Mouse (Mus musculus): Measurements from ENCODE around the gene Ift57. TPM values are rescaled to one million over a fixed set of nuclear protein-coding genes. Genes with fewer than 3 reads are reported as not detected.

Ift57 gene
- total RNA-seq, 1 experiment, result 9.0 TPM

- no peaks in the 10 kb centered on the region for H3K9me3 ChIP-seq (ENCODE audit: control insufficient read depth, insufficient read depth, low read depth, low read length)
- no peak for DNase-seq (ENCODE audit: low read depth, low spot score)
- no peaks in the 10 kb centered on the region for H3K36me3 ChIP-seq (ENCODE audit: control insufficient read depth, insufficient read depth, low read length, poor library complexity, severe bottlenecking)
- H3K4me3 ChIP-seq (ENCODE audit: insufficient read depth in 1 of 2, low read depth in 1 of 2, low read length in 2 of 2, poor library complexity in 1 of 2, severe bottlenecking in 1 of 2), result no peak overlapping the region
- H3K4me1 ChIP-seq (ENCODE audit: control insufficient read depth in 2 of 2, insufficient read depth in 2 of 2, low read length in 2 of 2, poor library complexity in 1 of 2), result no peaks in the 10 kb centered on the region
- in situ Hi-C loops (cut with MboI; ENCODE audit: low sequenced_read_pairs in 2 of 2, unreplicated experiment in 2 of 2), result no loop called here
- no peak overlapping the region for H3K9ac ChIP-seq (ENCODE audit: insufficient read depth, low read depth, low read length, poor library complexity, severe bottlenecking)
- H3K27ac ChIP-seq (ENCODE audit: insufficient read depth, low read depth, low read length, poor library complexity, severe bottlenecking), result no peak overlapping the region
- no peak for TF ChIP-seq ZNF384 (IDR thresholded peaks at IDR 0.05; ENCODE audit: low read depth, low read length)
- TF ChIP-seq HCFC1 (IDR thresholded peaks at IDR 0.05; ENCODE audit: borderline replicate concordance, insufficient read depth, low read length), result no peak
- TF ChIP-seq CHD2 (IDR thresholded peaks at IDR 0.05; ENCODE audit: low read depth, low read length), result no peak
- no peak for TF ChIP-seq ZC3H11A (IDR thresholded peaks at IDR 0.05; ENCODE audit: borderline replicate concordance, low read depth, low read length)
- no peak for TF ChIP-seq MAFK (IDR thresholded peaks at IDR 0.05; ENCODE audit: insufficient read depth, low read depth, low read length)
Measured at GRCm38 (mm10) chr16:49752906-49753305, 53.9 kb downstream of the Ift57 start.

GRCm38 (mm10) chr16:49753318-49753717 is 54.3 kb downstream of the Ift57 start:
- H3K4me1 ChIP-seq (ENCODE audit: control insufficient read depth in 2 of 2, insufficient read depth in 2 of 2, low read length in 2 of 2, poor library complexity in 1 of 2), result no peaks in the 10 kb centered on the region
- TF ChIP-seq ZNF384 (IDR thresholded peaks at IDR 0.05; ENCODE audit: low read depth, low read length) (no peak), ZC3H11A (IDR thresholded peaks at IDR 0.05; ENCODE audit: borderline replicate concordance, low read depth, low read length) (no peak), CHD2 (IDR thresholded peaks at IDR 0.05; ENCODE audit: low read depth, low read length) (no peak), MAFK (IDR thresholded peaks at IDR 0.05; ENCODE audit: insufficient read depth, low read depth, low read length) (no peak)
- no peaks in the 10 kb centered on the region for H3K36me3 ChIP-seq (ENCODE audit: control insufficient read depth, insufficient read depth, low read length, poor library complexity, severe bottlenecking)
- H3K9me3 ChIP-seq (ENCODE audit: control insufficient read depth, insufficient read depth, low read depth, low read length), result no peaks in the 10 kb centered on the region
- in situ Hi-C loops (cut with MboI; ENCODE audit: low sequenced_read_pairs in 2 of 2, unreplicated experiment in 2 of 2), result no loop called here
- no peak for DNase-seq (ENCODE audit: low read depth, low spot score)
- no peak overlapping the region for H3K4me3 ChIP-seq (ENCODE audit: insufficient read depth in 1 of 2, low read depth in 1 of 2, low read length in 2 of 2, poor library complexity in 1 of 2, severe bottlenecking in 1 of 2)
- H3K9ac ChIP-seq (ENCODE audit: insufficient read depth, low read depth, low read length, poor library complexity, severe bottlenecking), result no peak overlapping the region
- no peak overlapping the region for H3K27ac ChIP-seq (ENCODE audit: insufficient read depth, low read depth, low read length, poor library complexity, severe bottlenecking)

GRCm38 (mm10) chr16:49760517-49761203 is 61.6 kb downstream of the Ift57 start:
- no peaks in the 10 kb centered on the region for H3K36me3 ChIP-seq (ENCODE audit: control insufficient read depth, insufficient read depth, low read length, poor library complexity, severe bottlenecking)
- peaks cover 0 to 2% of the 10 kb centered on the region in 2 experiments; a peak in 1 of 4 replicates for H3K4me1 ChIP-seq (ENCODE audit: control insufficient read depth in 2 of 2, insufficient read depth in 2 of 2, low read length in 2 of 2, poor library complexity in 1 of 2)
- no peak for DNase-seq (ENCODE audit: low read depth, low spot score)
- no peaks in the 10 kb centered on the region for H3K9me3 ChIP-seq (ENCODE audit: control insufficient read depth, insufficient read depth, low read depth, low read length)
- H3K4me3 ChIP-seq (ENCODE audit: insufficient read depth in 1 of 2, low read depth in 1 of 2, low read length in 2 of 2, poor library complexity in 1 of 2, severe bottlenecking in 1 of 2), result no peak overlapping the region
- no peak overlapping the region for H3K27ac ChIP-seq (ENCODE audit: insufficient read depth, low read depth, low read length, poor library complexity, severe bottlenecking)
- TF ChIP-seq MAFK (IDR thresholded peaks at IDR 0.05; ENCODE audit: insufficient read depth, low read depth, low read length), result no peak
- TF ChIP-seq CHD2 (IDR thresholded peaks at IDR 0.05; ENCODE audit: low read depth, low read length), result no peak
- TF ChIP-seq ZNF384 (IDR thresholded peaks at IDR 0.05; ENCODE audit: low read depth, low read length), result no peak
- no peak for TF ChIP-seq ZC3H11A (IDR thresholded peaks at IDR 0.05; ENCODE audit: borderline replicate concordance, low read depth, low read length)
- no peak for TF ChIP-seq HCFC1 (IDR thresholded peaks at IDR 0.05; ENCODE audit: borderline replicate concordance, insufficient read depth, low read length)
- in situ Hi-C loops (cut with MboI; ENCODE audit: low sequenced_read_pairs in 2 of 2, unreplicated experiment in 2 of 2), result no loop called here
- H3K9ac ChIP-seq (ENCODE audit: insufficient read depth, low read depth, low read length, poor library complexity, severe bottlenecking), result no peak overlapping the region

- in situ Hi-C loops (cut with MboI; ENCODE audit: low sequenced_read_pairs in 2 of 2, unreplicated experiment in 2 of 2), result no loop called here
- H3K4me3 ChIP-seq (ENCODE audit: insufficient read depth in 1 of 2, low read depth in 1 of 2, low read length in 2 of 2, poor library complexity in 1 of 2, severe bottlenecking in 1 of 2), result no peak overlapping the region
- H3K9me3 ChIP-seq (ENCODE audit: control insufficient read depth, insufficient read depth, low read depth, low read length), result no peaks in the 10 kb centered on the region
- no peak for TF ChIP-seq ZC3H11A (IDR thresholded peaks at IDR 0.05; ENCODE audit: borderline replicate concordance, low read depth, low read length)
- no peak for TF ChIP-seq HCFC1 (IDR thresholded peaks at IDR 0.05; ENCODE audit: borderline replicate concordance, insufficient read depth, low read length)
- TF ChIP-seq MAFK (IDR thresholded peaks at IDR 0.05; ENCODE audit: insufficient read depth, low read depth, low read length), result no peak
- TF ChIP-seq CHD2 (IDR thresholded peaks at IDR 0.05; ENCODE audit: low read depth, low read length), result no peak
- TF ChIP-seq ZNF384 (IDR thresholded peaks at IDR 0.05; ENCODE audit: low read depth, low read length), result no peak
- peaks cover 0 to 2% of the 10 kb centered on the region in 2 experiments; a peak in 1 of 4 replicates for H3K4me1 ChIP-seq (ENCODE audit: control insufficient read depth in 2 of 2, insufficient read depth in 2 of 2, low read length in 2 of 2, poor library complexity in 1 of 2)
- no peak for DNase-seq (ENCODE audit: low read depth, low spot score)
- H3K27ac ChIP-seq (ENCODE audit: insufficient read depth, low read depth, low read length, poor library complexity, severe bottlenecking), result no peak overlapping the region
- no peaks in the 10 kb centered on the region for H3K36me3 ChIP-seq (ENCODE audit: control insufficient read depth, insufficient read depth, low read length, poor library complexity, severe bottlenecking)
- no peak overlapping the region for H3K9ac ChIP-seq (ENCODE audit: insufficient read depth, low read depth, low read length, poor library complexity, severe bottlenecking)
Measured at GRCm38 (mm10) chr16:49761981-49762380, 62.9 kb downstream of the Ift57 start.
